Mouse (Mus musculus): ENCODE measurements around the gene Acot8.

Acot8 gene

DNA sequence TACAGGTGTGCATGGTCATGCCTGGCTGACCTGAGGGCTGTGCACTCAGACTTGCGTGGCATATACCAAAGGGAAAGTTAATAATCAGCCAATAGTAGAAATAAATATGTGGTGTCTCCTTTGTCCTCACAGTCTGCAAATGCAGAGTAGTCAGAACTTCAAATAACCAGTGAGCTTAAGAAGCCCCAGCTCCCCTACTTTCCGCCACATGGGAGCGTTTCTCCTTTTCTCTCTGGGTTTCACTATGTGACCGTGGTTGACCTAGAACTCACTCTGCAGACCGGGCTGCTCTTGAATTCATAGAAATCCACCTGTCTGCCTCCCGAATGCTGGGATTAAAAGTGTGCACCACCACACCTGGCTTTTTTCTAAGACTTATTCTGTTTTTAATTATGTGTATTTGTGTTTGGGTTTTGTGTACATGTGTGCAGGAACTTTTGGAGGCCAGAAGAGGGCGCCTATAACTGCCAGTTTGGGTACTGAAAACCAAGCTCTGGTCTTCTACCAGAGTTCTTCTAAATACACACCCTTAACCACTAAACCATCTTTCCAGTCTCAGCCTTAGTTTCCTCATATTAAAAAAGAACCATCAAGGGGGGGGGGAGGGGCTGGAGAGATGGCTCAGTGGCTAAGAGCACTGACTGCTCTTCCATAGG is 20.6 kb downstream of the Acot8 start:
- no peak for DNase-seq (ENCODE audit: low spot score in 2 of 2)

DNA sequence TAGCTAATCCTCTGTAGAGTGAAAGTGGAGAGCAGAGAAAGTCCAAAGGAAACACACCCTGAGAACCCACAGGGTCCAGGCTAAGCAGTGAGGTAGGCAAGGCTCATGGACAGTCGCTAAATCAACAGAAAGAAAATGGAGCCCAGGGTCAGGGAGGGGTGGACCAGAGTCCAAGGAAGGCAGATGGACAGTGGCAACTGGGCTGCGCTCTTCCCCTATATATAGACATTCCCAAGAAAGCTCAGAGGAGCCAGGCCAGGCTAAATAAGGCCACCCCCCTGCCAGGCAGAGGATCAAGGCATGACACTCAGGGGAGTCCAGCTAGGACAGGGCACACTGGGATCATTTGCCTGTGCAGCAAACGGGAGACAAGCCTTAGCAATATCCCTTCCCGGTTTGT is 22.8 kb downstream of the Acot8 start:
- no peak for DNase-seq (ENCODE audit: low spot score in 2 of 2)

DNA sequence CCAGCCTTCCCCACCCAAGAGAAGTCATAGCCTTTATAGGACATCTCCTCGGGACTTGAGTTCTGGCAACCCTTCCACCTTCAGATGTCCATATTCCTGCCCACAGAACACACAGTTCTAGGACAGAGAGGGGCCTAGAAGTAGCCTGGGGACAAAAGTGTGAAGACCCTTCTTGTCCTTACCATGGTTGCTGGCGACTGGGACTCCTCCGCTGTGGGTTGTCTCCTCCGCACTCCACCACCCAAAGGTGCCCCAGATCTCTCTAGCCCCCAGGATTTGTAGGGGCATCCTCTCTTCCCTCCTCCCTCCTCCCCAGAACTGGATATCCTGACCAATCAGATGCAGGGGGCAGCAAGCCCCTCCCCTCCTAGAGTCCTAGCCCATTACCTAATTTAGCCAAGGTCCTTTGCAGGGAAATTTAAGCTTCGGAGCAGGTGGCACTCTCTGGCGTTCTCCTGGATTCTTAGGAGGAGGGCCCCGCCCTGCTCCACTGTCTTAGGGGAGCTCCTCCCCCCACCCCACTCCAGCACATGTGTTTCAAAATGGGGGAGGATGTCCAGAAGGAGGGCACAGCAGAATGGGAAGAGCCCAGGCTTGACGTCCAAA is 25.1 kb downstream of the Acot8 start, which contains the start of gene Tnnc2:
TSS of gene Tnnc2 (minus strand) at position 487 of the 606 bp plus-strand sequence.
- DNase-seq (ENCODE audit: low spot score in 2 of 2): no peak

DNA sequence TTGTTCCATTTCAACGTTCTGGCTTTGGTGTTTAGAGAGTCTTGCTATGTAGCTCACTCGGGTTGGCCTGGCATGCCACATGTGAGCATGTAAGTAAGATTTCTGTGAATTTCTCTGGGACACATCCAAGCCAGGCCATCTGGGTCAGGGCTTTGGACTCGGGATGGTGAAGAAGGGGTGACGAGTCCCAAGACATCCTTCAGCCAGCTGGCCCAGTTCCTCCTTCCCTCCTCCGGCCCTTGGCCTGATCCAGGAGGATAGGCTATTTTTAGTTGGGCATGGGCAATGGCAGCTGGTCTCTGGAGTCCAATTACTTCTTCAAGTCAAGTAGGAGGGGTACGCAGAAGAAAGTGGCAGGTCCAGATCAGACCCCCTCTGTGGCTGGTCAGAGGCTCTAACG is 25.9 kb downstream of the Acot8 start:
- DNase-seq (ENCODE audit: low spot score in 2 of 2): no peak

DNA sequence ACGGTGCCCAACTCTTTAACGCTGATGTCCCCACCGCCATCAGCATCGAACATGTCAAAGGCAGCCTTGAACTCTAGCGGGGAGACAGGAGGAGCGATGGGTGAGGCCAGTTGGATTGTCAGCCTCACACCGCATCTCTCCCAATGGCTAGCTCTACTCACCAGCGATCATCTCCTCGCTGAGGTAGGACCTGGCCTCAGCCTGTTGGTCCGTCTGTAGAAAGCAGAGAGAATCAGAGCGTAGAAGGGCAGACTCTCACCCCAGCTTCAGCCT is 26.7 kb downstream of the Acot8 start:
- DNase-seq (ENCODE audit: low spot score in 2 of 2): no peak

DNA sequence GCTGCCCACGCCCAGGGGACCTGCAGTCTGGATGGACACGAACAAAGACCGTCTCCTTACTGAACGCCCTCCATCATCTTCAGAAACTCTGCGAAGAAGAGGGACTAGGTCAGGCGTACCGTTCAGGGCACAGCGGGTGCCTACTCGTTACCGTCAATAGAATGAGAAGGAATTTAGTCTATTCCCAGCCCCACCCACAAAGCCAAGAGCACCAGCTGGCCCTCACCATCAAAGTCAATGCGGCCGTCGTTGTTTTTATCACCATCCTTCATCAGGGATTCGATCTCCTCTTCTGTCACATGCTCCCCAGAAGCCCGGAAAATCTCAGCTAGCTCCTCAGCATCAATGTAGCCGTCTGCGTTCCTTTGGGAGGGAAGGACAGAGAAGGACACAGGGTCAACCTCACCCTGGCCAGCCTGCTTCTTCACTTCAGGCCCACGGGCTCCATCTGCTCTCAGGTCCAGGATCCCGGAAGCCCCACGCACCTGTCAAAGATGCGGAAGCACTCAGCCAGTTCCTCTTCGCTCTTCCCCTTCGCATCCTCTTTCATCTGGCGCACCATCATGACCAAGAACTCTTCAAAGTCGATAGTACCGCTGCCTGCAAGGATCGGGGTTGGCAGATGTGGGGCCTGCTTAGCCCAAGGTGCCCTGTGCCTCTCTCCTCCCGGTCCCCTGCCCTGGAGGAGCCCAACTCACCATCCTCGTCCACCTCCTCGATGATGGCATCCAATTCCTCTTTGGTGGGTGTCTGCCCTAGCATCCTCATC is 27.3 kb downstream of the Acot8 start:
- DNase-seq (ENCODE audit: low spot score in 2 of 2): no peak

DNA sequence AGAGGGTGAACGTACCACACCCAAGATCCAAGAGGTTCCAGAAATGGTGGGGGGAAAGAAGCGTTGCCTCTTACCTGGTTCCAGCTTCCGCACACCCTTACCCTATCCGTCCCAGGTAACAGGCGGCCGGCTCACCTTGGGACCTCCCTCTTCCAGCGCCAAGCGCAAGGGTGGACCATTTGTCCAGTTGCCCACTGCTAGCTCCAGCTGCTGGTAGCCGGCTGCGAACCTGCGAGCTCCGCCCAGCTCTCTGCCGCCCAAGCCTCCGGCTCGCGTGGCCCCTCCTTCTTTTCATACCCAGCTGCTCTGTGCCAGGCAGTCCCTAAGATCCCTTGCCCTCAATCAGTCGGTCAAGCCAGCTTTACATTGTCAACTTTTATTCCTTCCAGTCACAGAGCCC is 27.9 kb downstream of the Acot8 start:
- DNase-seq (ENCODE audit: low spot score in 2 of 2): no peak

DNA sequence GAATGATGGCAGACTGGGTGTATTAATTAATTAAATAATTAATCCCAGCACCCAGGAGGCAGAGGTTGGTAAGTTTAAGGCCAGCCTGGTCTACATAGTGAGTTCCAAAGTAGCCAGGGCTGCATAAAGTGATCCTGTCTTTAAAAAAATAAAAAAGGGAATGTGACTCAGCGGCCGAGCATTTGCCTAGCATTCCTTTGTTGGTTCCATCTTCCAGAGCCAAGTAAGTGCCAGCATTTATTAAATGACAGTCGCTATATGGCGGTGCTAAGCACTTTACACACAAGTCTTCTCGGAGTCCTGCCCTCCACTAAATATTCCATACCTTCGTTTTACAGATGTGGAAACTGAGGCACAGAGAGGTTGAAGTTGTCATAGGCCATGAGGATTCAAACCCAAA is 28.6 kb downstream of the Acot8 start:
- DNase-seq (ENCODE audit: low spot score in 2 of 2): no peak

DNA sequence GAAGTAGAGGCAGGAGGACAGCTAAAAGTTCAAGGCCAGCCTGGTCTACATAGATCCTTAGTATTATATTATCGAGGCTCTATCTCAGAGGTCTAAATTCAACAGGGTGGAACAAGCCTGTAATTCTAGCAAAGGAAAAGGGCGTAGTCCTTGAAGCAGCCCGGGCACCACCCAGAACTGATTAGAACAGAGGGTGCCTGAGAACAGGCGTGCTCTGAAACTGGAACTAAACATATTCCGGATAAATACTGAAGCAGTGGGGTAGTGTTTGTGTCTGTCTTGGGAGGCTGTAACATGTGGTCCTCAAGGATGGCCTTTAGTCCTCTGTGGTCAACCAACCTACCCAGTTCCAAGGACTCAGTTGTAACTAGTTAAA is 30.7 kb downstream of the Acot8 start:
- DNase-seq (ENCODE audit: low spot score in 2 of 2): no peak

DNA sequence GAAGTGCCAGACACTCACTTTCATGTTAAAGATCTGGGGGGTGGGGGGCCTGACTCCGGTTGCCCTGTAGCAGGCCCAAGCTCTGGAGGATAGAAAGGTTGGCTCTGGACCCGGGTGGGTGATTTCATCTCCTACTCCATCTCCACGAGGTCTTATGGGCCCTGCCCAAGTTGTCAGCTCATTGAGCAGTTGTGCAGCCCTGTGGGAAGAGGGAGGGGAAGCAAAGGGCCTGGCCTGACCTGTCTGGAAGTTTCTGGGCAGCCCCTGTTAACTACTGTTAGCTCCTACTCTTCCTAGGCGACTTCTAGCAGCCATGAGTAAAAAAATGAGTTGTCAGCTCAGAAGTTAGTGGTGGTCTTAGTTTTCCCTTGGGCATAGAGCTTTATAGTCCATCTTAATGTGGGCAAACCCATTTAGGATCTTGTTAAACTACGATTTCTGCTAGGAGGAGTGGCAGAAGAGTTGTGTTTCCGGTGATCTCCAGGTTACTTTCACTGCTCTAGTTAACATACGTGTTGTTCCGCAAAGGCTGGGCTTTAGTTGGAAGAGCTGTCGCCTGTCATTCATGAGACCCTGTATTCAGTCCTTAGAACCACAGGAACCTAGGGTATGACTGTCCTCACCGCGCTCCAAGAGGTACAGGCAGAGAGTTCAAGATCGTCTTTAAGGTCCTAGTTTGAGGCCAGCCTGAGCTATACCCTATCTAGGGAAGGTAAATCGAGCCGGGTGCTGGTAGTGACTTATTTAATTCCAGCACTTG is 31.3 kb downstream of the Acot8 start:
- DNase-seq (ENCODE audit: low spot score in 2 of 2): peak in 1 of 2 experiments; percentile 63

DNA sequence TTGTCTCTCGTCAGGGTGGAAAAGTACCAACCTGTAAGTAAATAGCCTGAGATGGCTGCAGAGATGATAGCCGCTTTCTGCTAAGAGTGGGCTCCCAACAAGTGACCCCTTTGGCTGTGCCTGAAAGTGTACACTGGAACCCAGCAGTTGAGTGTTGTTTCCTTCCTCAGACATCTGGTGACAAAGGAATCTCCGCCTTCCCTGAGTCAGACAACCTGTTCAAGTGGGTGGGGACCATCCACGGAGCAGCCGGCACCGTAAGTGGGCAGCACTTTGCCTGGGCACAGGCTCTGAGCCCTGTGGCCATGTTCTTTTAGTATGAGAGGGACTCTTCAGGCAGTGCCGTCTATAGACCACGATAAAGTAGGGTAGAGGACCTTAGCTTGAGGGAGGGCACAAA is 33.6 kb downstream of the Acot8 start:
- DNase-seq (ENCODE audit: low spot score in 2 of 2): peak in 1 of 2 experiments; percentile 61

DNA sequence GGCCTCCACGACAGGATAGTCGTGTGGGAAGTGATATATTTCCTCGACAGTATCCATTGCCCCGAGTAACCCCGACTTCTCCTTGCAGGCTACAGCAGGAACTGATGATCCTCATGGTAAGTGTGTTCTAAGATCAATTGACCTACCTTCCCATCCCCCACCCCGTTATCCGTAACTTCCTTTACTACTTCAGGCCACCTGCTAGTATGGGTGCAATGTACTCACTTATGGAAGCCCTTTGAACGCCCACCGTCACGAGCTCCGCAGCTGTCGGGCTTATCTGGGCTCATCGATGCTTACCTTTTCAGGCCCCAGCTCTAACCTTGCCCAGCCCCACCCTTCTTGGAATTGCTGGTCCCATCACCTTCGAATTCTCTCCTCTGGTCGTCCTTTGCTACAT is 34.4 kb downstream of the Acot8 start:
- DNase-seq (ENCODE audit: low spot score in 2 of 2): peak in 1 of 2 experiments; percentile 62

DNA sequence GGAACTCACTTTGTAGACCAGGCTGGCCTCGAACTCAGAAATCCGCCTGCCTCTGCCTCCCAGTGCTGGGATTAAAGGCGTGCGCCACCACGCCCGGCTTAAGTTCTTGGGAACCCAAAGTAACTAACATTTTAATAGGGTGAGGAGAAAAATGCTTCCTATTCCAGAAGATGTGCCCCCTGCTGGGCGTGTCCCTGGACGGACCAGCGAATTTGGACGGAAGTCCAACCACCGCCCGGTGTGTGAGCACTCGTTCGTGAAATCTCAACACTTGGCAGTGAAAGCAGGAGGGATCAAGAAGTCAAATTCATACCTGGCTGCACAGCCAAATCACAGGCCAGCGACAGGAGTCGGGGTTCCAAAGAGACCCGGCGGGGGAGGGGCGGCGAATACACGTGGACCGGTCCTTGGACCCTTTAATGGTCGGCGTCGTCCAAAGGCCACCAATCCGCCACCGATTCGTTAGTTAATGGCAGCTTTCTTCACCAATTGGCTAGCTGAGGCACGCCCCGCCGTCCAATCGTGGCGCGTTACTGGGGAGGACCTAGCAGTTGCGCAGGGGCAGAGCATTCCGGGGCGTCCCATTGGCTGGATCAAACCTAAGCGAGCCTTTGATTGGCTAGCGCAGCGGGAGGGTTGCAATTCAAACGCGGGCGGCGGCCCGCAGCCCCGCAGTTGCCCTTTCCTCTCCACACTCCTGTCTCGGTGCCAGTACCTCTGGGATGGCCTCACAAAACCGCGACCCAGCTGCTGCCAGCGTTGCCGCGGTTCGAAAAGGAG is 35.2 kb downstream of the Acot8 start, which contains the start of gene Ube2c:
TSS of gene Ube2c (plus strand) at position 641 of the 780 bp plus-strand sequence.
- peak; percentile 98 for DNase-seq (ENCODE audit: low spot score in 2 of 2)

DNA sequence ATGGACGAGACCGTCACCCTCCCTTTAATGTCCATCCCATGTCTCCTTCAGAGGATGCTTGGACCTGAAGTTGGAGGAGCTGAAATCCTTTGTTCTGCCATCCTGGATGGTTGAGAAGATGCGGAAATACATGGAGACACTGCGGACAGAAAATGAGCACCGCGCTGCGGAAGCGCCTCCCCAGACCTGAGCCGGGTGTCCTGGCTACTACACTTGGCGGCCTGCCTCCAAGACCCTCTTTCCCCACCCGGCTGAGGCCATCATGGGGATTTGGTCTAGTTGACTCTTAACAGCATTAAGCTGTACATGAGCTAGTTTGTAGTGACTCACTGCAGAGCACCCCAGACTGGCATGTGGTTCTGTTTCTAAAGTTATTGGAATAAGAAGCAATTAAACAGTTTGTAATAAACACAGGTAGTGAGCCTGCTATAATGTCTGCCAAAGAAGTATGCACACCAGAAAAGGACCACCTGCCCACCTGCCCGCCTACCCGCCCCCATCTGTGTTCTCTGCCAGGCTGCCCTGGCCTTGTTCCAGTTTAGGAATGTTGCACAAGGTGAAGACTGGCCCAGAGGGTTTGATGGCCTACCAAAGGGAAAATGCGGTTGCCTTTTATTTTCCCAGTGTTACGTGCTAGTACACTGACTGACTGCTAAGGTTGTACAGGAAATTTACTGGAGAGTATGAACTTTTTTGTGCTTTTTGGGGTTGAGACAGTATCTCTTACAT is 36.7 kb downstream of the Acot8 start:
- DNase-seq (ENCODE audit: low spot score in 2 of 2): peak in 1 of 2 experiments; percentile 62

DNA sequence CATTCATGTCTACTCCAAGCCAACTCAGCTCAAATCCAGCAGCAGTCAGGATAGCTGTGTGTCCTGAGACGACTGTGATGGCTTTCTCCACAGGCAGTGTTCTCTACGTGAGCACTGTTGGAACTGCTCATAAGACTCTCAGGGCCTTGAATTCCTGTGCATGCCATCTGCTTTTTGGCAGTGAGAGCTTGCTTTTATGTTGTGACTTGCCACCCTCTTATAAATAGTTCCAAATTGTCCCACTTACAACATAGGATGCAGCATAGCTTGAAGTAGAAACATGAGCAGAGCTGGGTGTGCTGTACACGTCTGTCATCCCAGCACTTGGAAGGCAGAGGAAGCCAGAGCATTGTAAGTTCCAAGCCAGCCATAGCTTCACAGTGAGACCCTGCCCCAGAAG is 38.8 kb downstream of the Acot8 start:
- DNase-seq (ENCODE audit: low spot score in 2 of 2): no peak

DNA sequence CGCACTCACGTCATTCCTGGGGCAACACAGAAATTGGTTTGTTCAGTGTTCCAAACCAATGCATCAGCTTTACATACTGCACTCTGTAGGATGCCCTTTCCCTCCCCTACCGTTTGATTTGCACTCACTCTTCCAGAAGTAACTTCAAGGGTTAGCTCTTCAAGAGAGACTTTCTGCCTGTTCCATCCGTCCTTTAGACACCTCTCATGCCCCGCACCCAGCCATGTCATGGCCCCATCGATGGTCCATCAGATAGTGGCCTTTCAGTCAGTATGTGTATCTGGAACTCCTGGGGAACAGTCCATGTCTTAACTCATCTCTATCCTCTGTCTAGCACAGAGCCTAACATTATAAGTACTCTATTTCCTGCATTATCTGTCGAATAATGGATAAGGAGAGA is 42.1 kb downstream of the Acot8 start:
- DNase-seq (ENCODE audit: low spot score in 2 of 2): no peak

DNA sequence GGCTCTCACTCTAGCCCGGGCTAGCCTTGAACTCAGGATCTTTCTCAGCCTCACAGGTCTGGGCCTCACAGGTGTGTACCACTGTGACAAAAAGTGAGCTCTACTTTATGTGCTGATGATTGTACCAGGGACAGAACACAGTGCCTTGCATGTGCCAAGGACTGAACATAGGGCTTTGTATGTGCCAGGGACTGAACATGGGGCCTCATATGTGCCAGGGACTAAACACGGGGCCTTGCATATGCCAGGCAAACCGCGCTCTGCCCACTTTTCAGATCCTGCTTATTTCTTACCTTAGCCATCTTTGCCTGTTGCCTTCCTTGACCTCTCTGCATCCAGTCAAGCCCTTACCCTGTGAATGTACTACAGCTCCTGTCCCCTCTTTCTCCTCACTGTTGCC is 42.7 kb downstream of the Acot8 start:
- DNase-seq (ENCODE audit: low spot score in 2 of 2): peak in 1 of 2 experiments; percentile 64

DNA sequence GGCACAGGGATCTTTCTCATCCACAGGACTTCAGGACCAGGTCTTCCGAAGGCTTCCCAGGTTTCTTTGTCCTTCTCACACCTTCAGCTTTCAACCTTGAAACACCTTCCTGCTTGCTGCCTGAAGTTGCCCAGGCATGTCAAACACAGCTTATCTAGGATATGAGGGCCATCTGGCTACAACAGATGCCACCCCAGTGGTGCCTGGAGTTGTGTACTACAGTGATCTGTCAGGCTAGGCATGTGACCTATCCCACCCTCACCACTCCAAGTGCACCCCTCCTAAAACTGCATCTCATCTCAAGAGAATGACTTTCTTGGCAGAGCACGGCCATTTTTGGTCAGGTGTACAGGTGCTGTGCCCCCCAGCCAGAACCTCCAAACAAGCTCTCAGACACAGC is 43.2 kb downstream of the Acot8 start:
- DNase-seq (ENCODE audit: low spot score in 2 of 2): peak; percentile 70 to 77

DNA sequence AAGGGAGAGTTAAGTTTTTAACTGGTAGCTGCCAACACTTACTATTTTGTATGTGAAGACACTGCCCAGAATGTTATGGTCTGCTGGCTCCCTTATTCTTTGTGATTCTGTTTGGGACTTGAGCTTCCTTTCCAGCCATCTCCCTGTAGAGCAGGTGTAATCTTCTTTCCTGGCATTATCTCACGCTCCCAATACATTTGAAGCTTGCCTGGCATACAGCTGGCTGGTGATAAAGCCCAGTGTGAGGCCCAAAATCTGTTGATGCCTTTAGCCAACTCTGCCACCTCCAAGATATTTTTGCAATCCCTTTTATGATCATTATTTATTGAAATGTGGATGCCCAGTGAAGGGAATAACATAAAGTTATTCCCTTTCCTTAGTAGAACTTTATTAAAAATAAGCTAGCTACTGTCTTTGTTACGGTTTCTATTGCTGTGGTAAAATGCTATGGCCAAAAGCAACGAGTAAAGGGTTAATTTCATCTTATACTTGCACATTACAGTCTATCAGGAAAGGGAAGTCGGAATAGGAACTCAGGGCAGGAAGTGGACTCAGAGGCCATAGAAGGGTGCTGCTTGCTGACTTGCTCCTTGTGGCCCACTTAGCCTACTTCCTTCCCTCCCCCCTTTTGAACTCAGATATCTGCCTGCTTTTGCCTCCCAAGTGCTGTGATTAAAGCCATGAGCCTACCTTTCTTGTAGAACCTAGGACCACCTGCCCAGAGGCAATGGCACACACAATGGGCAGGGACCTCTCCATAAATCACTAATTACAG is 44.4 kb downstream of the Acot8 start:
- peak; percentile 61 to 68 for DNase-seq (ENCODE audit: low spot score in 2 of 2)

DNA sequence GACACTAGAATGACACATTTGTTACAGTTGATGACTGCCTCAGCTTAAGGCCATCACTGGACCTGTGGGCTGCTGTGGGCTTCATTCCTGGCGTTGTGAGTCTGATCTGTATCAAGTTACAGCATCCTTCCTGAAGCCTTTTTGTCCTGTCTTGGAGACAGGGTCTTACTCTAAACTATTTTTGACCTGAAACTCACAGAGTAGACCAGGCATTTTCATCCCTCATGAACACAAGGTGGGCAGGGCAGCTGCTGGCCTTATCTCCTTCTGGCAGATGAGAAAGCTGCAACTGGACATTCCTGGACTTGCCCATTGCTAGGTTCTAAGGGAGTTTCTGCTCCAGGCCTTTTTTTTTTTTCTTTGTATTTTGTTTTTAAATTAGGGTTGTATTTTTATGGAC is 46.0 kb downstream of the Acot8 start:
- peak; percentile 62 to 65 for DNase-seq (ENCODE audit: low spot score in 2 of 2)
